Mouse (Mus musculus) forebrain, embryonic 11.5 days (tissue): ENCODE measurements around the gene Aff3. TPM values are rescaled to one million over a fixed set of nuclear protein-coding genes. Genes with fewer than 3 reads are reported as not detected.
A peak's percentile ranks its signal among the peaks of the same experiment; 100 is the strongest.

Experiments used
- ATAC-seq: fragments of 200-750 bp; cut with Nextera tagmentation; replicated peaks from 2 replicates; pipeline ENCODE4 v1.8.0; 2017; ENCODE audit warnings: moderate TSS enrichment; ENCODE audit not compliant: low FRiP score
- DNase-seq: peaks from one replicate; pipeline ENCODE4 v3.0.0-alpha.2; 2017; ENCODE audit warnings: low spot score
- H3K27ac ChIP-seq: fragments of 300-500 bp; sonication (generic); 2 replicates; pipeline ENCODE4 v1.5.1; 2014; ENCODE audit warnings: low read depth, low read length
- H3K27me3 ChIP-seq: fragments of 300-500 bp; sonication (generic); 2 replicates; pipeline ENCODE4 v1.6.1; 2014; ENCODE audit warnings: mild to moderate bottlenecking, low read length, mixed read lengths; ENCODE audit not compliant: control insufficient read depth, insufficient read depth
- H3K36me3 ChIP-seq: fragments of 300-500 bp; sonication (generic); 2 replicates; pipeline ENCODE4 v1.6.1; 2014; ENCODE audit warnings: mild to moderate bottlenecking, low read length, moderate library complexity, mixed read lengths; ENCODE audit not compliant: control insufficient read depth, insufficient read depth
- H3K4me1 ChIP-seq: fragments of 300-500 bp; sonication (generic); replicated peaks from 2 replicates; pipeline ENCODE4 v1.6.1; 2014; ENCODE audit warnings: low read length, mixed read lengths; ENCODE audit not compliant: control insufficient read depth, insufficient read depth
- H3K4me2 ChIP-seq: fragments of 300-500 bp; sonication (generic); 2 replicates; pipeline ENCODE4 v1.6.1; 2014; ENCODE audit warnings: low read depth, mild to moderate bottlenecking, low read length, moderate library complexity, mixed read lengths; ENCODE audit not compliant: severe bottlenecking
- H3K4me3 ChIP-seq: fragments of 300-500 bp; sonication (generic); 2 replicates; pipeline ENCODE4 v1.5.1; 2014; ENCODE audit warnings: low read depth, low read length
- H3K9ac ChIP-seq: fragments of 300-500 bp; sonication (generic); 2 replicates; pipeline ENCODE4 v1.6.1; 2014; ENCODE audit warnings: low read length
- H3K9me3 ChIP-seq: fragments of 300-500 bp; sonication (generic); 2 replicates; pipeline ENCODE4 v1.6.1; 2016; ENCODE audit warnings: low read length, mixed read lengths; ENCODE audit not compliant: control insufficient read depth
- WGBS: fragments of 180-500 bp; shearing (Covaris S2); extraction: QIAGEN DNeasy Blood & Tissue Kit; methylation state at CpG from one replicate; pipeline ENCODE4 v1.1.7; 2014; 5-methylcytosine and 5-hydroxymethylcytosine counted together
- polyA plus RNA-seq: library from polyadenylated mRNA; unstranded; fragments of >200 nt; fragmentation: Nextera tagmentation; extraction: Ambion mirVana; gene quantifications from 2 replicates; pipeline ENCODE4 v1.2.1, GENCODE M21; 2014

Gene Aff3
- polyA plus RNA-seq: 20.9 and 22.8 TPM in 2 replicates

DNA sequence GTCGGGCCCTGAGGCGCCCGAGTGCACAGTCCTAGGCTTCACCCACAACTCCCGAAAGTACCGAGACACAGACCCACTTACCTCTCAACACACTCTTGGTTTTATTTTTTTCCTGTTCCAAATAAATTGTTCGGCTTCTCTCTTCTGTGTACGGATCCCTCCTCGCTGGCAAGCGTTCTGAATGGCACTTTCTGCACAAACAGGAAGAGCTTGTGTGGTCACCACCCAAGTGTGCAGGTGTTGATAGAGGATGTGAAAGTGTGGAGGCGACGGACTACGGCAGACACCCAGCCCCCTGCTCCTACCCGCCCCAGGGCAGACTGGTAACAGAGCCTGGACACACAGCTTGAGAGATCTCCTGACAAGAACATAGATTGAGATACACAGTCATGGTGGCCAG is at the start of gene Aff3:
TSS of gene Aff3 (minus strand) at position 179 of the 400 bp plus-strand sequence.
- no peaks in the 10 kb centered on the region for H3K9me3 ChIP-seq
- H3K27ac ChIP-seq: no peak within 1 kb of the TSS
- no peak for ATAC-seq
- H3K4me1 ChIP-seq: no peaks in the 10 kb centered on the region
- H3K4me2 ChIP-seq: no peak within 1 kb of the TSS
- H3K9ac ChIP-seq: no peak within 1 kb of the TSS
- no peak for DNase-seq
- 89% methylated on average over 13 of the region's 13 CpGs for WGBS
- no peaks in the 10 kb centered on the region for H3K27me3 ChIP-seq
- no peaks in the 10 kb centered on the region for H3K36me3 ChIP-seq
- no peak within 1 kb of the TSS for H3K4me3 ChIP-seq

DNA sequence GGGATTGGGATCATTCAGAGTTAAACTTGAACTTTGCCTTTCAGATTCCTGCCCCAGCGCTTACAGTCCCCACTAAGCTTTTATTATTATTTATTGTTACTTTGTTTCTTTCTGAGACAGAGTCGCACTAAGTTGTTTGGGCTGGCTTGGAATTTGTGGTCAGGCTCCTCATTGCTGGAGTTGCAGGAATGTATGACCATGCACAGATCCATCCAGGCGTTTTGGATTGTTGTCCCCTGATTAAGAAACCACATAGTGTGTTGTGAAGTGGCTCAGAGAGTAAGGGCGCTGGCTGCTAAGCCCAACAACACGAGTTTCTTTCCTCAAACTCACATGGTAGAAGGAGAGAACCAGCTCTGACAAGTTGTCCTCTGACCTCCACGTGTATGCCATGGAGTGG is 35.9 kb upstream of the Aff3 start:
- no peak overlapping the region for H3K4me2 ChIP-seq
- no peaks in the 10 kb centered on the region for H3K27me3 ChIP-seq
- H3K9ac ChIP-seq: no peak overlapping the region
- DNase-seq: no peak
- H3K36me3 ChIP-seq: no peaks in the 10 kb centered on the region
- H3K4me3 ChIP-seq: no peak overlapping the region
- ATAC-seq: no peak
- no peak overlapping the region for H3K27ac ChIP-seq
- no peaks in the 10 kb centered on the region for H3K9me3 ChIP-seq
- H3K4me1 ChIP-seq: peaks cover 3% of the 10 kb centered on the region; the same call in 1 of the 2 replicates
- 78% methylated on average over 6 of the region's 6 CpGs for WGBS

- ATAC-seq (no peak), DNase-seq (no peak)
- H3K9me3 ChIP-seq: no peaks in the 10 kb centered on the region
- 83% methylated on average over 10 of the region's 10 CpGs for WGBS
- H3K27ac ChIP-seq: no peak overlapping the region
- no peak overlapping the region for H3K4me2 ChIP-seq
- peaks cover 3% of the 10 kb centered on the region; the same call in 1 of the 2 replicates for H3K4me1 ChIP-seq
- H3K4me3 ChIP-seq: no peak overlapping the region
- H3K9ac ChIP-seq: no peak overlapping the region
- no peaks in the 10 kb centered on the region for H3K36me3 ChIP-seq
- no peaks in the 10 kb centered on the region for H3K27me3 ChIP-seq
These were observed 34.5 kb upstream of the Aff3 start for GRCm38 (mm10) chr1:38699244-38699643.

DNA sequence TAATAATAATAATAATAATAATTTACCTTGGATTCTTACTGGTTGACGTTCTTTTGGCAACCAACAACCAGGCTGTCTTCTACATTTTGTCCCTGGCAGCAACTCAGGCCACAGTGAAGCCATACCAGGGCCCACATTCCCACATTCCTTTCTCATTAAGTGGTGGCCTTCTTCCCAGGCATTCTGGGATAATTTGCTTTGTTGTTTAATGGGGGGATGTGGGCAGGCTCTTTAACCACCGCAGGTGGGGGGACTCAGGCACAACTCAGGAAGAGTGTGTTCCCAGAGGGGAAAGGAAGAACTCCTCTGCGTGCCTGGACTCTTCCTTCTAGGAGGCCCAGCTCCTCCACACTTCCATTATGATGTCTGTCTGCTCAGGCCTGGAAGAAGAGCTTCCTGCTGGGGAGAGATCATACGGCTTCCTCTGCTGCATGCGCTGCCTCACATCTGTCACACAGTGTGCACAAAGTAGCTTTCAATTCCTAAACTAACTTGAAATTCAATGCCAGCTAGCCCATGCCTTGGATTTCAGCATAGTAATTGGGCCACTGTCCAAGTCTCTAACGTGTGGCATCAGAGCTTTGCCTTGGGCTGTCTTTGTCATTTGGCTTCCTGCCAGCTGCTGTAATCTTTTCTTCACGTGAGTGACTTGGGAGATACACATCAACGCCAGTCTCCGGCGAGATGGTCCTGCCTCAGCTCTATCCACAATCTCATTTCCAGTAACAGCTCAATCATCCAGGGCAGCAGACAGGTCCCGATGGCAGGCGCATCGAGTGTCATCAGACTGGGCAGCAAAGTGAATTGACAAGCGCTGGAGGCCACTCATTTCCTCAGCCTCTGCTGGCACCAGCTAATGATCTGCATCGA is 31.3 kb upstream of the Aff3 start:
- Histone ChIP-seq H3K36me3 (no peaks in the 10 kb centered on the region), H3K4me3 (no peak overlapping the region), H3K9ac (no peak overlapping the region), H3K9me3 (no peaks in the 10 kb centered on the region), H3K27me3 (no peaks in the 10 kb centered on the region), H3K27ac (no peak overlapping the region), H3K4me2 (no peak overlapping the region), H3K4me1 (peaks cover 3% of the 10 kb centered on the region; the same call in 1 of the 2 replicates)
- peak; percentile 57 for DNase-seq
- WGBS: 60% methylated on average over 15 of the region's 15 CpGs
- no peak for ATAC-seq

- no peak for ATAC-seq
- H3K4me3 ChIP-seq: no peak overlapping the region
- no peak overlapping the region for H3K4me2 ChIP-seq
These were observed 30.5 kb upstream of the Aff3 start for GRCm38 (mm10) chr1:38695089-38695811.

DNA sequence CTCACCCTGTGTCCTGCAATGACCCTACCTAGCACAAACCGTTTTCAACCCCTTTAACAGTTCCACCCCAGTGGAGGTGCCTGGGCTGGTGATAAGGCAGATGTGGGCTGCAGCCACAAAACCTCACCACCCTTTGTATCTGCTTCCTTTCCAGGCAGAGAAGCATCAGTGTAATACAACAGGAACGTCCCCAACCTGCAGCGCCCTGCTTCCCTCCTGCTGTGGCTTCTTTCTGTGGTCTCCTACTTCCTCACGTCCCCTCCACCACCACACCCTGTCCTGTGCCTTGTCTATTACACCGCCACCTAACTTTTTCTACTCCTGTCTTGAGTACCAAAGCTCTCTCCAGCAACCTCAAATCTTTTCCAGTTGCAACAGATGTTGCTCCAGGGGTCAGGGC is 29.4 kb upstream of the Aff3 start:
- Histone ChIP-seq H3K9me3 (no peaks in the 10 kb centered on the region), H3K4me2 (no peak overlapping the region), H3K27me3 (no peaks in the 10 kb centered on the region), H3K27ac (no peak overlapping the region), H3K4me1 (peaks cover 3% of the 10 kb centered on the region; the same call in 1 of the 2 replicates), H3K4me3 (no peak overlapping the region), H3K9ac (no peak overlapping the region), H3K36me3 (no peaks in the 10 kb centered on the region)
- no peak for ATAC-seq
- DNase-seq: no peak
- WGBS: 67% methylated on average over 5 of the region's 5 CpGs

More at GRCm38 (mm10) chr1:38695089-38695811, 30.5 kb upstream of the Aff3 start:
- 80% methylated on average over 2 of the region's 2 CpGs for WGBS
- Histone ChIP-seq H3K27ac (no peak overlapping the region), H3K9me3 (no peaks in the 10 kb centered on the region), H3K4me1 (peaks cover 3% of the 10 kb centered on the region; the same call in 1 of the 2 replicates), H3K27me3 (no peaks in the 10 kb centered on the region), H3K9ac (no peak overlapping the region), H3K36me3 (no peaks in the 10 kb centered on the region)
- no peak for DNase-seq

GRCm38 (mm10) chr1:38690471-38690870 is 25.7 kb upstream of the Aff3 start:
- Histone ChIP-seq H3K4me2 (no peak overlapping the region), H3K27me3 (no peaks in the 10 kb centered on the region), H3K9ac (no peak overlapping the region), H3K4me3 (no peak overlapping the region), H3K27ac (no peak overlapping the region), H3K9me3 (no peaks in the 10 kb centered on the region), H3K4me1 (no peaks in the 10 kb centered on the region), H3K36me3 (no peaks in the 10 kb centered on the region)
- DNase-seq (no peak), ATAC-seq (no peak)
- 89% methylated on average over 6 of the region's 6 CpGs for WGBS

GRCm38 (mm10) chr1:38688216-38688615 is 23.5 kb upstream of the Aff3 start:
- Histone ChIP-seq H3K9me3 (no peaks in the 10 kb centered on the region), H3K9ac (no peak overlapping the region), H3K27ac (no peak overlapping the region), H3K27me3 (no peaks in the 10 kb centered on the region), H3K4me2 (no peak overlapping the region), H3K36me3 (no peaks in the 10 kb centered on the region), H3K4me3 (no peak overlapping the region), H3K4me1 (no peaks in the 10 kb centered on the region)
- DNase-seq: no peak
- 55% methylated on average over 5 of the region's 5 CpGs for WGBS
- no peak for ATAC-seq
